Mouse (Mus musculus) G1E (cell line): ENCODE data around the gene Dusp6.

Experiments
- CTCF ChIP-seq: IDR thresholded peaks from 2 replicates; pipeline ENCODE4 v1.5.1; 2012; ENCODE audit warnings: low read depth, low read length, inconsistent platforms, mixed read lengths
- GATA1 ChIP-seq: IDR thresholded peaks from 2 replicates; pipeline ENCODE4 v1.6.1; 2012; ENCODE audit warnings: borderline replicate concordance, low read length, inconsistent platforms, mixed read lengths
- POLR2AphosphoS5 ChIP-seq: IDR thresholded peaks from 2 replicates; pipeline ENCODE4 v1.6.1; 2012; ENCODE audit warnings: low read depth, low read length, inconsistent platforms; ENCODE audit not compliant: insufficient replicate concordance
- TAL1 ChIP-seq: conservative IDR thresholded peaks from 2 replicates; pipeline ENCODE4 v1.6.1; 2012; ENCODE audit warnings: low read depth, low read length, inconsistent platforms, mixed read lengths

DNA sequence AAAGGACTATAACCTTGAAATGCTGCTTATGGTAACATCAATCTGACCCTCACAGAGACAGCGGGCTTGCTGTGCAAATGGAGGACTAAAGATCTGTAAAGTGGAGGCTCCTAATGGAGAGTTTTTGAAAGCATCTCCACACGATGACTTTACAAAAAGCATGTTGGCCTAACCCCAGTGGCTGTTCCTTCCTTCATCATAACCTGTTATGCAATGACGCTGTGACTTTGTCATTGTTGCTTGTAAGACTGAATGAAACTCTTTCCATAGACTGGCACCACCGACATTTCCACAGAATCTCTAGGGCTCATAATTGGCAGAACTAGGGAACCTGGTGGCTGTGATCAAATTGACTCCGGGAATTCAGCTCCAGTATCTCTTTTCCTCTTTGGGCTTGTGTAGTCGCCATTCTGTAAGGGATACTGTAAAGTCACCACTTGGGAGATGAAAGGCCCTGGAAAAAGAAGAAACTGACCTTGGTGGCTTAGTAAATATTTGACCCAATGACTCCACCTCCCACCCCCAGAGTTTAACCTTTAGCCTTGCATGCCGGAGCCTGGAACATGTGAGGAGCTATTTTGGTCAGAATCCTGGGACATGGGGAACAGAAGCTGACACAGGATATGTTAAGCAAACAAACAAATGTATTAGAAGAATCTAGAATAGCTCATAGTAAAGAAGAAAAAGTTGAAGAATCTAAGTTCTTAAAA, 30.4 kb upstream of the Dusp6 start:
- TF ChIP-seq CTCF (no peak), TAL1 (no peak), GATA1 (no peak), POLR2AphosphoS5 (no peak)
